Mouse (Mus musculus) heart, postnatal 0 days (tissue): ENCODE results near the gene Rnf150. TPM values are rescaled to one million over a fixed set of nuclear protein-coding genes. Genes with fewer than 3 reads are reported as not detected.

ENCODE experiments used
- ATAC-seq: fragments of 200-750 bp; cut with Nextera tagmentation; 2 replicates; pipeline ENCODE4 v1.8.0; 2017; ENCODE audit warnings: low read depth, moderate number of reproducible peaks, moderate library complexity; ENCODE audit not compliant: insufficient read depth
- DNase-seq: peaks from one replicate; pipeline ENCODE4 v3.0.0-alpha.2; 2016; ENCODE audit warnings: low spot score
- H3K27ac ChIP-seq: fragments of 300-500 bp; sonication (generic); 2 replicates; pipeline ENCODE4 v1.5.1; 2014; ENCODE audit warnings: low read depth, mild to moderate bottlenecking
- H3K27me3 ChIP-seq: fragments of 300-500 bp; sonication (generic); 2 replicates; pipeline ENCODE4 v1.6.1; 2014; ENCODE audit warnings: low read length, mixed read lengths; ENCODE audit not compliant: control insufficient read depth, insufficient read depth
- H3K36me3 ChIP-seq: fragments of 300-500 bp; sonication (generic); replicated peaks from 2 replicates; pipeline ENCODE4 v1.6.1; 2014; ENCODE audit warnings: low read length, mixed read lengths; ENCODE audit not compliant: control insufficient read depth, insufficient read depth
- H3K4me1 ChIP-seq: fragments of 300-500 bp; sonication (generic); 2 replicates; pipeline ENCODE4 v1.6.1; 2014; ENCODE audit warnings: antibody characterized with exemption; ENCODE audit not compliant: control insufficient read depth, insufficient read depth
- H3K4me2 ChIP-seq: fragments of 300-500 bp; sonication (generic); 2 replicates; pipeline ENCODE4 v1.6.1; 2014; ENCODE audit warnings: low read depth, mild to moderate bottlenecking, low read length, moderate library complexity
- H3K4me3 ChIP-seq: fragments of 300-500 bp; sonication (generic); 2 replicates; pipeline ENCODE4 v1.5.1; 2014; ENCODE audit warnings: low read depth, low read length
- H3K9ac ChIP-seq: fragments of 300-500 bp; sonication (generic); replicated peaks from 2 replicates; pipeline ENCODE4 v1.6.1; 2014; ENCODE audit warnings: low read depth, low read length, mixed read lengths
- H3K9me3 ChIP-seq: fragments of 300-500 bp; sonication (generic); replicated peaks from 2 replicates; pipeline ENCODE4 v1.6.1; 2016; ENCODE audit warnings: low read length; ENCODE audit not compliant: control insufficient read depth
- CTCF ChIP-seq: IDR thresholded peaks from 2 replicates; pipeline ENCODE4 v1.5.1; 2016; ENCODE audit warnings: antibody characterized with exemption, control low read depth, low read depth
- EP300 ChIP-seq: IDR thresholded peaks from 2 replicates; pipeline ENCODE4 v1.6.1; 2016; ENCODE audit warnings: antibody characterized with exemption, low read depth
- WGBS: fragments of 180-500 bp; shearing (Covaris S2); extraction: QIAGEN DNeasy Blood & Tissue Kit; methylation state at CpG from one replicate; pipeline ENCODE4 v1.1.7; 2014; 5-methylcytosine and 5-hydroxymethylcytosine counted together
- polyA plus RNA-seq: library from polyadenylated mRNA; unstranded; fragments of >200 nt; fragmentation: Nextera tagmentation; extraction: Ambion mirVana; gene quantifications from 2 replicates; pipeline ENCODE4 v1.2.1, GENCODE M21; 2015
- total RNA-seq: library from RNA; depleted of rRNA; stranded (reverse); fragments of >200 nt; gene quantifications from 2 replicates; pipeline ENCODE4 v1.2.3, GENCODE M21; 2014; ENCODE audit warnings: low replicate concordance

The Rnf150 gene
- total and polyA plus RNA-seq, 2 experiments from 2014 or later = 0.75 to 3.5 TPM

- H3K9me3 ChIP-seq = no peaks in the 10 kb centered on the region
- no peak overlapping the region for H3K4me3 ChIP-seq
- H3K27me3 ChIP-seq = no peaks in the 10 kb centered on the region
- no peaks in the 10 kb centered on the region for H3K4me1 ChIP-seq
- H3K9ac ChIP-seq = no peak overlapping the region
- ATAC-seq = no peak
- H3K27ac ChIP-seq = no peak overlapping the region
- TF ChIP-seq CTCF (no peak), EP300 (no peak)
- WGBS = 78% methylated on average over 5 of the region's 5 CpGs
- no peaks in the 10 kb centered on the region for H3K36me3 ChIP-seq
- DNase-seq = no peak
- no peak overlapping the region for H3K4me2 ChIP-seq
These were observed 63.4 kb downstream of the Rnf150 start for GRCm38 (mm10) chr8:82926518-82926917.

DNA sequence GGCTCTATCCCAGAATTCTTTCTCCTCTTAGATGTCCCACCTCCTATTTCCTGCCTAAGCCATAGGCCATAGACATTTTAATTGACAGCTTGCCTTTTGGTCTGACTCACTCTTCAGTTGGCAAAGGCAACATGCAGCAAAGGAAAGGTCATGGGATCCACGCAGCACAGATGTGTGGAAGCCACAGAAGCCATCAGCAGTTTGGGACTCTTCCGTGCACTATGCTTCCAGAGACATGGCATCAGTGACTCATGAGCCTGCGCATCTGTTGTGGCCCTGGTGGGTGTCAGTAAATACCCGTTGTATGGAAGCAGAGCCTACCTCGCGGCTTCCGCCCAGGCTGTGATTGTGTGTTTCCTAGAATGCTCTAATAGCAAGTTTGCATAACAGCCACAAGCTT lies 68.4 kb downstream of the Rnf150 start:
- DNase-seq (no peak), ATAC-seq (no peak)
- Histone ChIP-seq H3K36me3 (no peaks in the 10 kb centered on the region), H3K4me1 (peaks cover 4% of the 10 kb centered on the region; the same call in 1 of the 2 replicates), H3K4me2 (no peak overlapping the region), H3K4me3 (no peak overlapping the region), H3K27ac (no peak overlapping the region), H3K9me3 (no peaks in the 10 kb centered on the region), H3K27me3 (no peaks in the 10 kb centered on the region), H3K9ac (no peak overlapping the region)
- TF ChIP-seq CTCF = no peak
- no peak for TF ChIP-seq EP300
- WGBS = 81% methylated on average over 7 of the region's 7 CpGs

DNA sequence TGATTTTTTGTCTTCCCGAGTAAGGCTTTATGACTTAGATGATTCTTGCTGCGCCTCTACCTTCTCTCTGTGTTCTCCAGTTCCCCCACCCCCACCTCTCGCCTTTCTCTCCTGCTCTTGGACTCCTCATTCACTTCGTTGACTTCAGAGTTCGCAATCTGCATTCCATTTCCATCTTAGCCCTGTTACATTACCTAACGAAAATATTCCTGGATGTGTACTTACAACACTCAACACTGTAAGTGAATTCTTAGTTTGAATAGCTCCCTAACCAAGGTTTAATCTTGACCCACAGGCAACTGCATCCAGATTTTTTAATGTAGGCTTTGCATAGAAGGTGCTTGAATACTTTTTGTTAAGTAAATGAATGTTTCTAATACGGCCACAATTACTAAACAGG lies 73.0 kb downstream of the Rnf150 start:
- no peak for ATAC-seq
- Histone ChIP-seq H3K4me3 (no peak overlapping the region), H3K4me2 (no peak overlapping the region), H3K4me1 (peaks cover 21% of the 10 kb centered on the region), H3K9ac (no peak overlapping the region), H3K27me3 (no peaks in the 10 kb centered on the region), H3K27ac (no peak overlapping the region), H3K9me3 (no peaks in the 10 kb centered on the region), H3K36me3 (no peaks in the 10 kb centered on the region)
- 43% methylated on average over 7 of the region's 7 CpGs for WGBS
- TF ChIP-seq CTCF = no peak
- no peak for DNase-seq

DNA sequence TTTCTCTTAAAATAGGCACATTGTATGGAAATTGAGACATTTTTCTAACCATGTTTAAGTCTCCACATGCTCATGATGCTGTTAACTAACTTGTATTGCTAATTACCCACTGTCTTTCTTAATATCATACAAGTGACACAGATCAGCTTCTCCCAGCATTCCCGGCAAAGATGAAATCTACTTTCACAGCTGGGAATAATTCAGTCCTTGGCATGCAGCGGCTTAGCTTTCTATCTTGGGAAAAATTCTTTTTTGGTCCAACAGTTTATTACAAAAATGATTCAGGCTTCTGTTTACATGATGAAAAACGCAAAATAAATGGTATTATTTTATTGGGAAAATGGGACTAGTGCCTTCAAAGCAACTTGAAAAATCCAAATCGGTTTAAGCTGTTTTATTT lies 73.7 kb downstream of the Rnf150 start:
- DNase-seq = no peak

GRCm38 (mm10) chr8:82939912-82940311 lies 76.8 kb downstream of the Rnf150 start:
- H3K36me3 ChIP-seq = no peaks in the 10 kb centered on the region
- no peaks in the 10 kb centered on the region for H3K9me3 ChIP-seq
- H3K4me2 ChIP-seq = peak overlapping the region; percentile 28
- H3K27ac ChIP-seq = peak overlapping the region; percentile 67
- ATAC-seq (peak; percentile 86), DNase-seq (peak; percentile 60)
- H3K27me3 ChIP-seq = no peaks in the 10 kb centered on the region
- H3K9ac ChIP-seq = 0 out of 2 replicates have a peak overlapping the region, but pooled peaks have one; percentile 21
- 0 out of 2 replicates have a peak overlapping the region, but pooled peaks have one; percentile 0 for H3K4me3 ChIP-seq
- no peak for TF ChIP-seq CTCF
- no peak for TF ChIP-seq EP300
- peaks cover 25% of the 10 kb centered on the region for H3K4me1 ChIP-seq
- WGBS = 6% methylated on average over 6 of the region's 6 CpGs

More for the DNA sequence above, 73.7 kb downstream of the Rnf150 start:
- no peaks in the 10 kb centered on the region for H3K9me3 ChIP-seq
- H3K27me3 ChIP-seq = no peaks in the 10 kb centered on the region
- 70% methylated on average over 4 of the region's 4 CpGs for WGBS
- peaks cover 24% of the 10 kb centered on the region for H3K4me1 ChIP-seq
- no peak overlapping the region for H3K27ac ChIP-seq
- no peaks in the 10 kb centered on the region for H3K36me3 ChIP-seq
- H3K4me2 ChIP-seq = no peak overlapping the region
- no peak overlapping the region for H3K4me3 ChIP-seq
- no peak for TF ChIP-seq EP300
- no peak for TF ChIP-seq CTCF
- ATAC-seq = no peak
- H3K9ac ChIP-seq = no peak overlapping the region
